Mouse (Mus musculus) neural tube, embryonic 14.5 days (tissue): ENCODE results near the gene Aire. TPM values are rescaled to one million over a fixed set of nuclear protein-coding genes. Genes with fewer than 3 reads are reported as not detected.

Source experiments
- ATAC-seq: fragments of 200-750 bp; cut with Nextera tagmentation; 2 replicates; pipeline ENCODE4 v1.8.0; 2017; ENCODE audit warnings: low read depth, mild to moderate bottlenecking, moderate TSS enrichment, moderate library complexity
- H3K27ac ChIP-seq: fragments of 300-500 bp; sonication (generic); 2 replicates; pipeline ENCODE4 v1.5.1; 2014; ENCODE audit warnings: low read depth, mild to moderate bottlenecking, control low read depth, low read length, moderate library complexity, mixed read lengths
- H3K27me3 ChIP-seq: fragments of 300-500 bp; sonication (generic); 2 replicates; pipeline ENCODE4 v1.6.1; 2014; ENCODE audit warnings: low read length; ENCODE audit not compliant: control insufficient read depth, insufficient read depth
- H3K36me3 ChIP-seq: fragments of 300-500 bp; sonication (generic); 2 replicates; pipeline ENCODE4 v1.6.1; 2014; ENCODE audit warnings: low read length, mixed read lengths; ENCODE audit not compliant: control insufficient read depth, insufficient read depth
- H3K4me1 ChIP-seq: fragments of 300-500 bp; sonication (generic); 2 replicates; pipeline ENCODE4 v1.6.1; 2014; ENCODE audit warnings: low read length; ENCODE audit not compliant: control insufficient read depth, insufficient read depth
- H3K4me2 ChIP-seq: fragments of 300-500 bp; sonication (generic); 2 replicates; pipeline ENCODE4 v1.6.1; 2014; ENCODE audit warnings: mild to moderate bottlenecking, low read depth, low read length, control low read depth
- H3K4me3 ChIP-seq: fragments of 300-500 bp; sonication (generic); 2 replicates; pipeline ENCODE4 v1.5.1; 2014; ENCODE audit warnings: low read depth, low read length, control low read depth, mixed read lengths
- H3K9ac ChIP-seq: fragments of 300-500 bp; sonication (generic); replicated peaks from 2 replicates; pipeline ENCODE4 v1.6.1; 2014; ENCODE audit warnings: low read depth, mild to moderate bottlenecking, control low read depth, low read length, mixed read lengths
- H3K9me3 ChIP-seq: fragments of 300-500 bp; sonication (generic); 2 replicates; pipeline ENCODE4 v1.6.1; 2016; ENCODE audit warnings: low read length; ENCODE audit not compliant: control insufficient read depth
- WGBS: fragments of 180-500 bp; shearing (Covaris S2); extraction: QIAGEN DNeasy Blood & Tissue Kit; methylation state at CpG from one replicate; pipeline ENCODE4 v1.1.7; 2014; 5-methylcytosine and 5-hydroxymethylcytosine counted together
- polyA plus RNA-seq: library from polyadenylated mRNA; unstranded; fragments of >200 nt; fragmentation: Nextera tagmentation; extraction: Ambion mirVana; gene quantifications from 2 replicates; pipeline ENCODE4 v1.2.1, GENCODE M21; 2014

Gene Aire
- polyA plus RNA-seq, 1 experiment from 2014 or later: 0.21 TPM

GRCm38 (mm10) chr10:78079955-78080591 lies 36.7 kb upstream of the Aire start:
- H3K27ac ChIP-seq: no peak overlapping the region
- no peaks in the 10 kb centered on the region for H3K27me3 ChIP-seq
- H3K4me1 ChIP-seq: no peaks in the 10 kb centered on the region
- ATAC-seq: no peak
- 89% methylated on average over 4 of the region's 4 CpGs for WGBS
- H3K9ac ChIP-seq: no peak overlapping the region
- no peak overlapping the region for H3K4me3 ChIP-seq
- H3K9me3 ChIP-seq: no peaks in the 10 kb centered on the region
- H3K4me2 ChIP-seq: no peak overlapping the region
- H3K36me3 ChIP-seq: no peaks in the 10 kb centered on the region

- Histone ChIP-seq H3K27me3 (no peaks in the 10 kb centered on the region), H3K9me3 (no peaks in the 10 kb centered on the region), H3K27ac (no peak overlapping the region), H3K4me3 (no peak overlapping the region), H3K9ac (no peak overlapping the region), H3K36me3 (no peaks in the 10 kb centered on the region), H3K4me1 (no peaks in the 10 kb centered on the region), H3K4me2 (no peak overlapping the region)
- no peak for ATAC-seq
- 84% methylated on average over 5 of the region's 5 CpGs for WGBS
These were observed 34.9 kb upstream of the Aire start for GRCm38 (mm10) chr10:78078276-78078675.

GRCm38 (mm10) chr10:78077862-78078261 lies 34.5 kb upstream of the Aire start:
- ATAC-seq: no peak
- H3K4me1 ChIP-seq: no peaks in the 10 kb centered on the region
- WGBS: 84% methylated on average over 9 of the region's 9 CpGs
- no peaks in the 10 kb centered on the region for H3K27me3 ChIP-seq
- H3K36me3 ChIP-seq: no peaks in the 10 kb centered on the region
- no peak overlapping the region for H3K27ac ChIP-seq
- H3K4me2 ChIP-seq: no peak overlapping the region
- no peak overlapping the region for H3K9ac ChIP-seq
- H3K9me3 ChIP-seq: no peaks in the 10 kb centered on the region
- H3K4me3 ChIP-seq: no peak overlapping the region

GRCm38 (mm10) chr10:78074977-78075376 lies 31.6 kb upstream of the Aire start:
- ATAC-seq: no peak
- Histone ChIP-seq H3K4me2 (no peak overlapping the region), H3K27ac (no peak overlapping the region), H3K36me3 (no peaks in the 10 kb centered on the region), H3K27me3 (no peaks in the 10 kb centered on the region), H3K4me3 (no peak overlapping the region), H3K4me1 (no peaks in the 10 kb centered on the region), H3K9ac (no peak overlapping the region), H3K9me3 (no peaks in the 10 kb centered on the region)
- WGBS: 87% methylated on average over 11 of the region's 11 CpGs

GRCm38 (mm10) chr10:78074151-78074550 lies 30.7 kb upstream of the Aire start:
- H3K27me3 ChIP-seq: peaks cover 1% of the 10 kb centered on the region; the same call in 1 of the 2 replicates
- H3K4me2 ChIP-seq: no peak overlapping the region
- 80% methylated on average over 4 of the region's 4 CpGs for WGBS
- no peak for ATAC-seq
- no peak overlapping the region for H3K4me3 ChIP-seq
- H3K36me3 ChIP-seq: no peaks in the 10 kb centered on the region
- H3K9ac ChIP-seq: no peak overlapping the region
- H3K4me1 ChIP-seq: no peaks in the 10 kb centered on the region
- no peak overlapping the region for H3K27ac ChIP-seq
- H3K9me3 ChIP-seq: no peaks in the 10 kb centered on the region

- H3K27ac ChIP-seq: no peak within 1 kb of the TSS
- H3K27me3 ChIP-seq: peaks cover 5% of the 10 kb centered on the region; the same call in 1 of the 2 replicates
- WGBS: under 1% methylated on average over 65 of the region's 66 CpGs
- H3K4me1 ChIP-seq: no peaks in the 10 kb centered on the region
- peak within 1 kb of the TSS; percentile 43 for H3K4me3 ChIP-seq
- no peaks in the 10 kb centered on the region for H3K36me3 ChIP-seq
- ATAC-seq: peak; percentile 87
- H3K4me2 ChIP-seq: peak within 1 kb of the TSS; percentile 97
- H3K9ac ChIP-seq: peak within 1 kb of the TSS; percentile 52
- H3K9me3 ChIP-seq: no peaks in the 10 kb centered on the region
These were observed 25.9 kb upstream of the Aire start, which contains the start of gene Icosl for GRCm38 (mm10) chr10:78069101-78070011. Icosl (plus strand) TSS chr10:78069302.

- no peaks in the 10 kb centered on the region for H3K9me3 ChIP-seq
- no peaks in the 10 kb centered on the region for H3K4me1 ChIP-seq
- no peak overlapping the region for H3K9ac ChIP-seq
- H3K36me3 ChIP-seq: no peaks in the 10 kb centered on the region
- no peak for ATAC-seq
- peak overlapping the region; percentile 43; the same call in 1 of the 2 replicates for H3K4me3 ChIP-seq
- WGBS: 31% methylated on average over 11 of the region's 11 CpGs
- H3K27me3 ChIP-seq: peaks cover 5% of the 10 kb centered on the region; the same call in 1 of the 2 replicates
- H3K27ac ChIP-seq: no peak overlapping the region
- H3K4me2 ChIP-seq: peak overlapping the region; percentile 97
These were observed 25.1 kb upstream of the Aire start for GRCm38 (mm10) chr10:78068541-78068940.

- Histone ChIP-seq H3K4me1 (no peaks in the 10 kb centered on the region), H3K9ac (no peak overlapping the region), H3K4me2 (no peak overlapping the region), H3K9me3 (no peaks in the 10 kb centered on the region), H3K27ac (no peak overlapping the region), H3K4me3 (no peak overlapping the region), H3K27me3 (peaks cover 5% of the 10 kb centered on the region; the same call in 1 of the 2 replicates), H3K36me3 (no peaks in the 10 kb centered on the region)
- no peak for ATAC-seq
- 36% methylated on average over 4 of the region's 4 CpGs for WGBS
These were observed 23.8 kb upstream of the Aire start for GRCm38 (mm10) chr10:78067226-78067625.

GRCm38 (mm10) chr10:78063122-78063521 lies 19.7 kb upstream of the Aire start:
- no peak for ATAC-seq
- Histone ChIP-seq H3K36me3 (no peaks in the 10 kb centered on the region), H3K4me1 (no peaks in the 10 kb centered on the region), H3K9ac (no peak overlapping the region), H3K27ac (no peak overlapping the region), H3K4me2 (no peak overlapping the region), H3K27me3 (no peaks in the 10 kb centered on the region), H3K4me3 (no peak overlapping the region), H3K9me3 (no peaks in the 10 kb centered on the region)
- WGBS: 90% methylated on average over 9 of the region's 9 CpGs
